Mouse (Mus musculus): ENCODE data around the gene Cep41. TPM values are rescaled to one million over a fixed set of nuclear protein-coding genes. Genes with fewer than 3 reads are reported as not detected.

Gene Cep41
- total and polyA plus RNA-seq, 2 experiments from 2014 or later, result 8.1 to 9.5 TPM

DNA sequence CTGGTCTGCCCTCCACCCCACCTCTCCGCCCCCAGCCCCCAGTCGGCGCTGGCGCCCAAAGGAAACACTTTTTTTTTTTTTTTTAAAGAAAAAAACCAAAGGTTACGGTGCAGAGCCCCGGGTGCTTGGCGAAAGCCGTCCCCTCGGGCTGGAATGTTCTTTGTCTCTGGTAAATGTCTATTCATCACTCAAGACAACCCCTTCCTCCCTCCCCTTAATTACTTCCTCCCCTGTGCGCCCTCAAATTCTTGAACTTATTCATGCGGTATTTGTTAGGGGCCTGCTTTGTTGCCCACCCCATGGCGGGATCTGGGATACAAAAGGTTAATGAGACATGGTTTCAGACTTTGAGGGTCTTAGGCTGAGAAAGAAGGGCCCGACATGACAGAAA is 42.8 kb upstream of the Cep41 start:
- Histone ChIP-seq H3K27ac (ENCODE audit: low read depth, low read length) (0 out of 2 replicates have a peak overlapping the region, but pooled peaks have one; percentile 51), H3K4me3 (ENCODE audit: low read depth, low read length) (no peak overlapping the region), H3K9me3 (ENCODE audit: low read length) (peaks cover 12% of the 10 kb centered on the region; the same call in 1 of the 2 replicates), H3K9ac (replicated peaks; ENCODE audit: low read length, poor library complexity, severe bottlenecking) (no peak overlapping the region), H3K36me3 (ENCODE audit: insufficient read depth, low read length) (no peaks in the 10 kb centered on the region), H3K27me3 (ENCODE audit: insufficient read depth, low read length) (no peaks in the 10 kb centered on the region), H3K4me1 (ENCODE audit: insufficient read depth, low read length) (no peaks in the 10 kb centered on the region; the same call in 1 of the 2 replicates), H3K4me2 (ENCODE audit: low read depth, low read length, poor library complexity, severe bottlenecking) (no peak overlapping the region)
- ATAC-seq (ENCODE audit: low FRiP score), result no peak
- 45% methylated on average over 13 of the region's 13 CpGs for WGBS
- DNase-seq (ENCODE audit: low spot score), result no peak
- TF ChIP-seq CTCF (IDR thresholded peaks at IDR 0.05), result no peak

- TF ChIP-seq CTCF (IDR thresholded peaks at IDR 0.05), result no peak
- Histone ChIP-seq H3K4me2 (ENCODE audit: low read depth, low read length, poor library complexity, severe bottlenecking) (peak overlapping the region; percentile 1; the same call in 1 of the 2 replicates), H3K9me3 (ENCODE audit: low read length) (peaks cover 12% of the 10 kb centered on the region; the same call in 1 of the 2 replicates), H3K4me1 (ENCODE audit: insufficient read depth, low read length) (no peaks in the 10 kb centered on the region; the same call in 1 of the 2 replicates), H3K36me3 (ENCODE audit: insufficient read depth, low read length) (no peaks in the 10 kb centered on the region), H3K9ac (replicated peaks; ENCODE audit: low read length, poor library complexity, severe bottlenecking) (no peak overlapping the region), H3K27ac (ENCODE audit: low read depth, low read length) (peak overlapping the region; percentile 51; the same call in 1 of the 2 replicates), H3K4me3 (ENCODE audit: low read depth, low read length) (no peak overlapping the region), H3K27me3 (ENCODE audit: insufficient read depth, low read length) (no peaks in the 10 kb centered on the region)
- WGBS, result 50% methylated on average over 14 of the region's 15 CpGs
- ATAC-seq (ENCODE audit: low FRiP score), result no peak
- no peak for DNase-seq (ENCODE audit: low spot score)
Measured at GRCm38 (mm10) chr6:30735728-30736371, 42.3 kb upstream of the Cep41 start.

GRCm38 (mm10) chr6:30734988-30735727 is 41.6 kb upstream of the Cep41 start:
- no peak for DNase-seq (ENCODE audit: low spot score)
- H3K4me3 ChIP-seq (ENCODE audit: low read depth, low read length), result no peak overlapping the region
- TF ChIP-seq CTCF (IDR thresholded peaks at IDR 0.05), result no peak
- H3K4me1 ChIP-seq (ENCODE audit: insufficient read depth, low read length), result no peaks in the 10 kb centered on the region; the same call in 1 of the 2 replicates
- ATAC-seq (ENCODE audit: low FRiP score), result no peak
- no peaks in the 10 kb centered on the region for H3K36me3 ChIP-seq (ENCODE audit: insufficient read depth, low read length)
- H3K9me3 ChIP-seq (ENCODE audit: low read length), result peaks cover 12% of the 10 kb centered on the region; the same call in 1 of the 2 replicates
- H3K27me3 ChIP-seq (ENCODE audit: insufficient read depth, low read length), result no peaks in the 10 kb centered on the region
- H3K4me2 ChIP-seq (ENCODE audit: low read depth, low read length, poor library complexity, severe bottlenecking), result peak overlapping the region; percentile 1
- WGBS, result 51% methylated on average over 22 of the region's 22 CpGs
- peak overlapping the region; percentile 51; the same call in 1 of the 2 replicates for H3K27ac ChIP-seq (ENCODE audit: low read depth, low read length)
- H3K9ac ChIP-seq (replicated peaks; ENCODE audit: low read length, poor library complexity, severe bottlenecking), result no peak overlapping the region

- Histone ChIP-seq H3K9me3 (ENCODE audit: low read length) (peaks cover 12% of the 10 kb centered on the region; the same call in 1 of the 2 replicates), H3K27ac (ENCODE audit: low read depth, low read length) (no peak overlapping the region), H3K36me3 (ENCODE audit: insufficient read depth, low read length) (no peaks in the 10 kb centered on the region), H3K4me3 (ENCODE audit: low read depth, low read length) (no peak overlapping the region), H3K4me1 (ENCODE audit: insufficient read depth, low read length) (no peaks in the 10 kb centered on the region; the same call in 1 of the 2 replicates), H3K9ac (replicated peaks; ENCODE audit: low read length, poor library complexity, severe bottlenecking) (no peak overlapping the region), H3K4me2 (ENCODE audit: low read depth, low read length, poor library complexity, severe bottlenecking) (no peak overlapping the region), H3K27me3 (ENCODE audit: insufficient read depth, low read length) (no peaks in the 10 kb centered on the region)
- no peak for DNase-seq (ENCODE audit: low spot score)
- no peak for ATAC-seq (ENCODE audit: low FRiP score)
- 65% methylated on average over 6 of the region's 6 CpGs for WGBS
- TF ChIP-seq CTCF (IDR thresholded peaks at IDR 0.05), result no peak
Measured at GRCm38 (mm10) chr6:30734465-30734864, 40.9 kb upstream of the Cep41 start.

- no peaks in the 10 kb centered on the region for H3K36me3 ChIP-seq (ENCODE audit: insufficient read depth, low read length)
Measured at GRCm38 (mm10) chr6:30732571-30733130, 39.1 kb upstream of the Cep41 start.

More at GRCm38 (mm10) chr6:30732571-30733130, 39.1 kb upstream of the Cep41 start:
- Histone ChIP-seq H3K9me3 (ENCODE audit: low read length) (peaks cover 8% of the 10 kb centered on the region; the same call in 1 of the 2 replicates), H3K4me2 (ENCODE audit: low read depth, low read length, poor library complexity, severe bottlenecking) (no peak overlapping the region), H3K4me3 (ENCODE audit: low read depth, low read length) (no peak overlapping the region), H3K27ac (ENCODE audit: low read depth, low read length) (no peak overlapping the region), H3K4me1 (ENCODE audit: insufficient read depth, low read length) (no peaks in the 10 kb centered on the region; the same call in 1 of the 2 replicates), H3K9ac (replicated peaks; ENCODE audit: low read length, poor library complexity, severe bottlenecking) (no peak overlapping the region), H3K27me3 (ENCODE audit: insufficient read depth, low read length) (no peaks in the 10 kb centered on the region)
- ATAC-seq (ENCODE audit: low FRiP score) (no peak), DNase-seq (ENCODE audit: low spot score) (no peak)
- no peak for TF ChIP-seq CTCF (IDR thresholded peaks at IDR 0.05)
- 42% methylated on average over 18 of the region's 18 CpGs for WGBS

Data from midbrain, postnatal 0 days (tissue).